Mouse (Mus musculus): ENCODE measurements around the gene Arid1a.
A peak's percentile ranks its signal among the peaks of the same experiment; 100 is the strongest.
"Not testable (repeated sequence)": the region's sequence is repeated elsewhere in the genome, so short reads cannot be mapped to it uniquely, and the experiment has no call there.

The Arid1a gene

DNA sequence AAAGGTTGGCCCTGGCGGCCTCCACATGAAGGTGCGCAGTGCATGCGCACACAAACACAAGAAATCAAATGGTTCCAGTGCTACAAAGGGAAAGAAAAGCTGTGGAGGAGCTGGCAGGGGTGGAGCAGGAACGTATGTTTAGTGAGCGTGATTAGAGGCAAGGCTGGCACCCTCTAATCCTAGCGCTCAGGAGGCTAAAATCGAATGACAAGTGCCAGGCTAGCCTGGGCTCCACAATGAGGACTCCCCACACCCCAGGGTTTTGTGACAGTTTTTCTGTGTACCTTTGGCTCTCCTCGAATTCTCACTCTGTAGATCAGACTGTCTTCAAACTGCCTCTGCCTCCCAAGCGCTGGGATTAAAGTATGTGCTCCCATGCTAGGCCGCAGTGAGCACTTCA is 103.8 kb downstream of the Arid1a start:
- no peak for DNase-seq (ENCODE audit: extremely low spot score)

DNA sequence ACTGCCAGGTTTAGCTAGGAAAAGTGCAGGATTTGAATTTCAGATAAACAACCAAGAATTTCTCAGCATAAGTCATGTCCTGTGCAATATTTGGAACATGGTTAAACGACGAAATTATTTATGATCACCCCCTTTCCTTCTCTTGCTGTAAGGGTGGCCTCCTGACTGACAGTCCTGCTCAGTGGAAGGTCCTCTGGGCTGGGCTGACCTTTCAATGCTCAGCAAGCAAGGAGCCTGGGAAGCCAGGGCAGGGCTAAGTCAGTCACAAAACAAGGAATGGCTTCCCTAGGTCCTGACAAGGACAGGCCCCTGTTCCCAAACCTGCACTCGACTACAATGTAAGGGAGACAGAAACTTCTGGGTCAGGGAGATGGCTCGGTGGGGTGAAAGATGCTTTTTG is 104.6 kb downstream of the Arid1a start:
- DNase-seq (ENCODE audit: extremely low spot score) = no peak

DNA sequence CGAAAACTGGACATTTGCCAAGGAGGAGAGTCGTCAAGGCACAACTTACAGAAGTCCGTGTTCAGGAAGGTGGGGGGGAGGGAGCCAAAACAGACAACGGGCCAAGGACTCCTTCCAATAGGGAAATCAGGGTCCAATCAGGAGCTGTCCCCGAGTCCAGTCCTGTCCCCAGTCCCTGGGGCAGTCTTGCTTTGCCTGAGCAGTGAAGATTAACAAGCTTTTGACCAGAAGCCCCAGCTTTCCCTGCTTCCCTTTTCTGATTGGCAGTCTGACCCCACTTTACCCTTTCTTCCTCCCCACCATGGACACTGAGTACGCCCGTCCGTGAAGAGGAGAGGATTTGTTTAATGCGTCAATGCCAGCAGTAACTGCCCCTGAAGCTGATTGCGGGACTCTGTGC is 105.1 kb downstream of the Arid1a start:
- no peak for DNase-seq (ENCODE audit: extremely low spot score)

DNA sequence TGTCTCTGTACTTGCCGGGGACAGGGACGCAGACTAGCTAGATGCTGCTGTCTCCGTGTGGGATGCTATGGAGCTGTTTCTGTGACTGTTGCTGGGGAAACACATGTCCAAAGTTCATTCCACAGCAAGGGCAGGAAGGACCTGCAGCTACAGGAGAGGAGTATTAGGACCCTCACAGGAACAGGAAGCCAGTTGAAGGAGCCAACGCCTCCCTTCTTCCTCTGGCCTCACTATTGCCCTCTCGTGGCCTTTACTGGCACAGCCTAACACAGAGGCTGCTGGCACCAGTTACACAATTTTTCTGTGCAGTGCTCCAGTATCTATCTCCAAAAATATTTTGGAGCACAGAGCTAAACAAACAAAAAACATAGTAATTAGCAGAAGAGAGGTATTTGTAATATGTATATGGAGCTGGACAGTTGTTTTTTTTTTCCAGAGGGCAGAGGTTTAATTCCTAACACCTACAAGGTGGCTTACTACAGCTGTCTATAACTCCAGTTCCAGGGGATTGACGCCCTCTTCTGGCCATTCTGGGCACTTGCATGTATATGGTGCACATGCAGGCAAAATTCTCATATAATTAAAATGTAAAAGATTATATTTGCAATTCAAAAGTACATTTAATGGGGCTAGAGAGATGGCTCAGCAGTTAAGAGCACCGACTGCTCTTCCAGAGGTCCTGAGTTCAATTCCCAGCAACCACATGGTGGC is 106.4 kb downstream of the Arid1a start, which contains the start of gene Zdhhc18:
Zdhhc18 (minus strand) TSS at position 166 of the 711 bp plus-strand sequence.
- DNase-seq (ENCODE audit: extremely low spot score) = peak; percentile 75

DNA sequence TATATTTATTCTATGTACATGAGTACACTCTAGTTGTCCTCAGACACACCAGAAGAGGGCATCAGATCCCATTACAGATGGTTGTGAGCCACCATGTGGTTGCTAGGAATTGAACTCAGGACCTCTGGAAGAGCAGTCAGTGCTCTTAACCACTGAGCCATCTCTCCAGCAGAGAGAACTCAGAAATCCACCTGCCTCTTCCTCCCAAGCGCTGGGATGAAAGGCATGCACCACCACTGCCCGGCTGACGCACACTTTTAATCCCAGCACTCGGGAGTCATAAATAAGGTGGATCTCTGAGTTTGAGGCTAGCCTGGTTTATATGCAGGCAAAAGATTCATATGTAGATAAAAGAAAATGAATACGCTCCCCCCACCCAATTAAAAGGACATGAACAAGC is 107.1 kb downstream of the Arid1a start:
- not testable (repeated sequence) for DNase-seq (ENCODE audit: extremely low spot score)

DNA sequence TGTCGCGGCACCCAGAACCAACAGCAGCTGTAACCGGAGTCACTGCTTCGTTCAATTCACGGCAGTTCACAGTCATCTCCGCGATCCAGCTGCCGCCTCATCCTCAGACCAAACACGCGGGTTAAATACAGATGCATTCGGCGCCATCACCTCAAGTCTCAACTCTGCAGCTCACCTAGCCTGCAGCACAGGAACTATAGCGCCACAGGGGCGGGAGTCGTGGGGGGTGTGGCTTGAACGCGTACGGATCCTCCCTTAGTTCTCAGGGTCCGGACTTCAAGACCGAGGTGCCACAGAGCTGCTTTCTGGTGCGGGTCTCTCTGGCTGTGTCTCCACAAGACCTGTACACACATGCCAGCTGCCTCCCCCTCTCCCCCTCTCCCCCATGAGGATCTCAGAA is 110.9 kb downstream of the Arid1a start:
- DNase-seq (ENCODE audit: extremely low spot score) = no peak

DNA sequence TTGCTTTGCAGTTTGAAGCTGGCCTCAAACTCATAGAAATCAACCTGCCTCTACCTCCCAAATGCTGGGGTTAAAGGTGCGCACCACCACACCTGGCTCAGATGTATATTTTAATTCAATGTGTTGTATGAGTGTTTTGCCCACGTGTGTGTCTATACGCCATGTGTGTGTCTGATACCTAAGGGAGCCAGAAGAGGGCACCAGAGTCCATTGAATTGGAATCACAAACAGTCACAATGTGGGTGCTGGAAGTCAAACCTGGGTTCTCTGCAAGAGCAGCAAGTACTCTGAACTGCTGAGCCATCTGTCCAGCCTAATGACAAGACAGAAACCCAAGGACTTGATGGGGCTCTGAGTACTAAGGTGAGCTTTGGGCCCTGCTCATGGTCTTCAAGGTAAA is 111.4 kb downstream of the Arid1a start:
- no peak for DNase-seq (ENCODE audit: extremely low spot score)

DNA sequence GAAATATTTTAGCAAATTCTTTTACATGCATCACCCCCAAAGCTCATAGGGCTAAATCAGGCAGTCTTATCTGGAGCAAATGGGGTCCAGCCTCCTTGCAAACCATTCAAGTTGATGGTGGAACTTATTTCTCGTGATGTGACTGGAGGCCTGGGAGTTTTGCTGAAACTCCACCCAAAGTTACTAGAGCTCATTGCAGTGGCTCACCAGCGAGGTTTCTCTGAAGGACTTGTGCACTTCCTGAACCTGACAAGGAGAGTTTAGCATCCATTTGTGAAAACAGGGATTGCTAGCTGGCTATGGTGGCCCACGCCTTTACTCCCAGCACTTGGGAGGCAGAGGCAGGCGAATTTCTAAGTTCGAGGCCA is 122.5 kb downstream of the Arid1a start:
- DNase-seq (ENCODE audit: extremely low spot score) = no peak

DNA sequence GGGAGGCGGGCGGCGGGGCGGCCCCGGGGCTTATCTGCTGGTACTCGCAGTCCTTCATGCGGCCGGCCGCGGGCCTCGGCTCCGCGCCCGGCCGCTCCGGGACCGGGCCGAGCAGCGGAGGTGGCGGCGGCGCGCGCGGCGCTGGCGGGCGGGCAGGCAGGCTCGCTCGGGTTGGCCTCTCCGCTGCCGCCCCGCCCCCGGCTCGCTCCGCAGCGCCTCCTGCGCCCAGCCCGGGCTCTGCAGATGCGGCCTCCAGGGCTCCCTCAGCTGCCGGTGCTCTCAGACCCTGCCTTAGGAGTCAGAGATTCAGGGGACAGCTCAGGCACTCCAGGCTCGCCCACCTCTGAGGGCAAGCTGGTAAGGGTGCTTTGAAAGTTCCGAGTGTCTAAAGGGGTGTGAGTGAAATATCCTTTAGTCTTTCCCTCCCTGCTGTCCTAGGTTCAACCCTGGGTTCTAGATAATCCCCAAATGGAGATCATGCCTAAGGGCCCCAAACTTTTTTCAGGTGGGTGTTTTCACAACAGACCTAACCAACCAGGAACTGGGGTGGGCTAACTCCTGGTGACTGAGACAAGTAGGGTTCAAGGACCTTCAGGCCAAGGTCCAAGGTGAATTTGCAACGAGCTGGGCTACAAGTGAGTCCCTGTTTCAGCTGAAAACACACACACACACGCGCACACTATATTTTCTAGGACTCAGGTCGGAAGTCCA is 123.1 kb downstream of the Arid1a start:
- peak; percentile 92 for DNase-seq (ENCODE audit: extremely low spot score)

DNA sequence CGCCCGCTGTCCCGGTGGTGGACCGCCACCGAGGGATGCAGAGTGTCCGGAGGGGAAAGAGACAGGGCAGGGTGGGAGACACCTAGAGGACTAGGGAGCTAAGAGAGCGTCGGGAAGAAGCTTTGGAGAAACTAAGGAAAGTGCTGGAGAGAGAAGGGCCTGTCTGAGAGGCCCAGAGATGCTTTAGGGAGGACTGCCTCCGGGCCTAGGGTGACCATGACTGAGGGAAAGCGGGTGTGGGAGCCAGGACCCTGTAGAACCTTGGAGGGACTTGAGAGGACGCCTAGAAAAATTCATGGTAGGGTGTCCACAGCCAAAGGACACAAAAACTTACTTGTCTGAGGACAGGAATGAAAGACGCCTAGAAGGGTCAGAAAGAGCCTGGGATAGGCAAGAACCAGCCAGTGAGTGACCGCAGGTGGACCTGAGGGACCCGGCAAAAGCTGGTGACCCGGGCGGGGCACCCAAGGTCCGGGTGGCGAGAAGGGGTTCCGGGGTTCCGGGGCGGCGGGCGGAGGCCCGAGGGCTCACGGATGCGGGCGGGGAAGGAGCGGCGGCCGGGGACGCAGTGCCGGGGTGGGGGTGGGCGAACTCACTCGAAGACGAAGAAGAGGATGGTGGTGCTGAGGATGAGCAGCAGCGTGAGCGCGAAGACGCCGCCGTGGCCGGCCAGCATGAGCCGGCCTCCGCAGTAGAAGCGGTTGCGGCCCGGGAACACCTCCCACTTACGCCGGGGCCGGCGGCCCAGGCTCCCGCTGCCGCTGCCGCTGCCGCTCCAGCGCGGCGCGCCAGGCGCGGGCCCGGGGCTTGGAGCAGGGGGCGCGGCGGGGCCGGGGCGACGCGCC is 123.9 kb downstream of the Arid1a start:
- peak; percentile 49 for DNase-seq (ENCODE audit: extremely low spot score)

DNA sequence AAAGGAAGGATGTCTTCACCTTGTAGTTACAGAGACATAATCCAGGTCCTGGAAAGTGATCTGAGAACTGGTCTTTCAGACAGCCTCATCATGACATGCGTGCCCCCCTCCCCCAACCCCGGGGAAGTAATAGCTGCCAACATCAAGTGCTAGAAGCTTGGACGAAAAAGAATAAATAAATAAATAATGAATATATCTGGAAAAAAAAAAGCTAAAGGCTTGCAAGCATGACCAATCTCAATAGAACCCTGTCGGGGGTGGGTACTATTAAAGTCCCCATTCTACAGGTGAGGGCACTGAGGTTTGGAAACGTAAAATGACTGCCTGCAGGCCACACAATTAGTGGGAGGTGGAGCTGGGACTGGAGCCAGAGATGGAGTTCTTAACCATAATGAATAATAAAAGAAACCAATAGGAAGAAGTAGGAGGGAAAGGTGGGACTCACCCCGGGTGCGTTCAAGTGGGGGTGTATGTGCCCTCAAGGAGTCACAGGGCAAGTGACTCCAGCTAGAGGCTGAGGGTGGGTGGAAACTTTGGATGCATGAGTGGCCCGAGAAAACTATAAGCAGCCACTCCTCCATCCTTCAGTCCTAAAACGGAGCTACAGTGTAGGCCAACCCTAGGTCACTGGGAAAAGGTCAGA is 124.7 kb downstream of the Arid1a start:
- DNase-seq (ENCODE audit: extremely low spot score) = no peak

DNA sequence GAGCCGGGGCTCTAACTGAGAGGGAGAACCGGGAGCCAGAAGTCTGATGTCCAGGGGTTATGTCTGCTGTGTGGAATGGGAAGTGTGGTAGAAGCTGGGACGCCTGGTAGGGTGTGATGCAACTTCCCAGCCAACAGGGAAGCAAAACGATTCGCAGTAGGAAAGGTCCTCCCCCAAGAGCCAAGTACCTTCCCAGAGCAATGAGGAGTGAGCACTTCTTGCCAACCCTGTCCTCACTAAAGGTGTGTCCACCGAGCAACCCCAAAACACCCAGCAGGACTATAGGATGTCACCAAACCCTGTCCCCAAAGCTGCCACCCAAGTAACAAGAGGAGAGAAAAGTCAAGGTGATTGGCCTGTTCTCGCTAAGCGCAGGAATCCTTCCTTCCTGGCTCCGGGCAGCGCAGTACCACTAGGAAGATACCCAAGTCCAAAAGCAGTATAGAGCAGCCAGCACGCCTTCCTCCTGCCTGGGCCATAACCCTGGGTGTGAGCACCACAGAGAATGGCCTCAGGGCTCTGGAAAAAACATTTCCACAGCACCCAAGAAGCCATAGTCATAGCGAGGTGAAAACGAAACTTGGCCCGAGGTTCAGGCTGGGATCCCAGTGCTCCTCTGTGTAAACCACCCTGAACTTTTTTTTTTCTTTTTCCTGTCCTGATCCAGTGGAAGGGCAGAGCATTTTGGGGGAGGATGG is 125.3 kb downstream of the Arid1a start:
- no peak for DNase-seq (ENCODE audit: extremely low spot score)

DNA sequence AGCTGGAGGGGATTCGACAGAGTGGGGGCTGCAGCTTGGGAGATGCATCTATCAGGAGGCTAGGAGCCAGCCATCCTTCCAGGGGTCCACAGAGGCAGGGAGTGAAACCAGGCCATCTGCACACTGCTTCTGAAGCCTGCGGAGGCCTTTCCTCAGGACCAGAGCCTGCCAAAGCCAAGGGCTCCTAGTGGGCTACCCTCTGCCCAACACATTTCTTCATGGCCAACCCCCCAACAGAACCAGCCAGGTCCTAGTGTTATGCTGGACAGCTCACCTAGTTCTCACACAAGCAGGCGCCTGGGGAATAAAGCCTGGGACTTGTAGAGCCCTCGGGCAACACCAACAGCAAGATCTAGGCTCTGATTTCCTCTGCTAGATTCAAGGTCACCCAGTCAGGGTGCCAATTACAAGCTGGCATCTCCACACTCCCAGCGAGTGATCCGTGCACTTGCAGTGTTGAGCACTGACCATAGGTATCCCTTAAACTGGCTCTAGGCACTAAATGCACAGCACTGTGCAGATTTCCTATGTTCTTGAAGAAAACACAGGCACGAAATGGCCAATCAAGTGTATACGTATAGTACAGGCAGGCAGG is 126.1 kb downstream of the Arid1a start:
- DNase-seq (ENCODE audit: extremely low spot score) = no peak

DNA sequence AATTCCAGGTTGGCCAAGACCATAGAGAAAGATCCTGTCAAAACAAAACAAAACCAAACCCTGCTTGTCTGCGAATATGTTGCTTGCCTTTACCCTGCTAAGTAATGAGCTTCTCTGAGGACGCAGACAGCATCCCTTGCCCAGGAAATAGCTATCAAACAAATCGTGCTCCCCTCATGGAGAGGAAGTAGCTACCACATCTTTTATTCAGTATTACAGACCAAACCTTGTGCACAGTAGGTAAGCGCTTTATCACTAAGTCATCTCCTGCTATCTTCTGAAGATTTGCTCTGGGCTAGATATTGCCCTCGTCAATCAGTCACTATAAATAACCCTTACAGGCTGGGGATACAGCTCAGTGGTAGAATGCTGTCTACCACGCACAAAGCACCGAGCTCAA is 127.4 kb downstream of the Arid1a start:
- no peak for DNase-seq (ENCODE audit: extremely low spot score)

Measured in embryo, embryonic 9.5 days (tissue).